Mouse (Mus musculus) lung, postnatal 0 days (tissue): ENCODE results near the gene Gm28305.

Experiments
- CTCF ChIP-seq: IDR thresholded peaks from 2 replicates; pipeline ENCODE4 v1.5.1; 2016; ENCODE audit warnings: antibody characterized with exemption, mild to moderate bottlenecking
- EP300 ChIP-seq: IDR thresholded peaks from 2 replicates; pipeline ENCODE4 v1.6.1; 2016; ENCODE audit warnings: antibody characterized with exemption, mild to moderate bottlenecking, control low read depth

GRCm38 (mm10) chr9:104085730-104086429 lies 45.4 kb downstream of the Gm28305 start:
- TF ChIP-seq EP300 (no peak), CTCF (no peak)
